Mouse (Mus musculus) heart, embryonic 10.5 days (tissue): Measurements from ENCODE around the gene Jag1. TPM values are rescaled to one million over a fixed set of nuclear protein-coding genes. Genes with fewer than 3 reads are reported as not detected.

Source experiments
- DNase-seq: peaks from one replicate; pipeline ENCODE4 v3.0.0-alpha.2; 2017; ENCODE audit warnings: low spot score
- H3K27ac ChIP-seq: fragments of 300-500 bp; sonication (generic); 2 replicates; pipeline ENCODE4 v1.5.1; 2016; ENCODE audit warnings: mild to moderate bottlenecking
- H3K27me3 ChIP-seq: fragments of 300-500 bp; sonication (generic); 2 replicates; pipeline ENCODE4 v1.6.1; 2016; ENCODE audit warnings: mild to moderate bottlenecking; ENCODE audit not compliant: poor library complexity, insufficient read depth, severe bottlenecking
- H3K36me3 ChIP-seq: fragments of 300-500 bp; sonication (generic); 2 replicates; pipeline ENCODE4 v1.6.1; 2016; ENCODE audit warnings: mild to moderate bottlenecking, moderate library complexity
- H3K4me1 ChIP-seq: fragments of 300-500 bp; sonication (generic); 2 replicates; pipeline ENCODE4 v1.6.1; 2016; ENCODE audit warnings: mild to moderate bottlenecking
- H3K4me3 ChIP-seq: fragments of 300-500 bp; sonication (generic); 2 replicates; pipeline ENCODE4 v1.5.1; 2016; ENCODE audit warnings: mild to moderate bottlenecking, moderate library complexity
- H3K9me3 ChIP-seq: fragments of 300-500 bp; sonication (generic); 2 replicates; pipeline ENCODE4 v1.6.1; 2016; ENCODE audit warnings: mild to moderate bottlenecking, moderate library complexity
- WGBS: fragments of 180-500 bp; shearing (Covaris S2); methylation state at CpG from one replicate; pipeline ENCODE4 v1.1.7; 2016; 5-methylcytosine and 5-hydroxymethylcytosine counted together
- polyA plus RNA-seq: library from polyadenylated mRNA; unstranded; fragments of >200 nt; fragmentation: Nextera tagmentation; extraction: Ambion mirVana; gene quantifications from 2 replicates; pipeline ENCODE4 v1.2.1, GENCODE M21; 2016

The Jag1 gene
- polyA plus RNA-seq, 1 experiment from 2014 or later = 21.6 TPM

DNA sequence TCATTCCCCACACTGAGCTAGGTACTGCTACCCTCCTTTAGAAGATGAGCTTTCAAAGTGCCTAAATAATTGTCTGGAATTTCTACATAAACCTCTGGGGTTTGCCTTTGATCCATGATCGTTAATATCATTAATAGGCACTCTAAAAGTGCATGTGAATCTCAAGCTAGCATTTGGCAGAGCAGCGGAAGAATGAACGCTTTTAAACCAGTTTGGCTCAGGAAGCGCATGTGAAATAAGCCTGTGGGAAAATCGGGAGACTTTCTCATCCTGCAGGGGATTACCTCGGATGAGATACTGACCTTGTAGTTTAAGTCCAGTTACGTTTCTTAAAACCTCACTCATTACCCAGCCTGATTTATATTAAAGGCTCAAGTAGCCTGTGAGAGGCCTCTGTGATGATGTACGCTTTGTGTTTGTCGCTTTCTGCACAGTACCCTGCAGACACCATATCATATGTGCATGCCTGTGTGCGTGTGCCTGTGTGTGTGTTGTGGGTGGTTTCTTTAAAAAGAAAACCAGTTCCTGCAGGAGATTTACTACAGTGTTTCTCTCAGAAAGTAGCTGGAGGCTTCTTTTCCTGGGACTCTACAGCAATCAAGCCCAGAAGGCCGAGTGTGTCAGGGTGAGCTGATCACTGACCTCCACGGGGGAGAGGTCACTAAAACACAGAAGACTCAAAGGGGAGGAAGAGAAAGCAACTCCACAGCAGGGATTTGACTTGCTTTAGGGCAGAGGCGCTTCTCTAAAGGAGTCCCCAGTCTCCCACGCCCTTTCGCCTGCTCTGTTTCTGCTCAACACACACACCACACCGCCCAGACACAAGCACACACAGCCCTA lies 42.8 kb downstream of the Jag1 start:
- 49% methylated on average over 16 of the region's 16 CpGs for WGBS

DNA sequence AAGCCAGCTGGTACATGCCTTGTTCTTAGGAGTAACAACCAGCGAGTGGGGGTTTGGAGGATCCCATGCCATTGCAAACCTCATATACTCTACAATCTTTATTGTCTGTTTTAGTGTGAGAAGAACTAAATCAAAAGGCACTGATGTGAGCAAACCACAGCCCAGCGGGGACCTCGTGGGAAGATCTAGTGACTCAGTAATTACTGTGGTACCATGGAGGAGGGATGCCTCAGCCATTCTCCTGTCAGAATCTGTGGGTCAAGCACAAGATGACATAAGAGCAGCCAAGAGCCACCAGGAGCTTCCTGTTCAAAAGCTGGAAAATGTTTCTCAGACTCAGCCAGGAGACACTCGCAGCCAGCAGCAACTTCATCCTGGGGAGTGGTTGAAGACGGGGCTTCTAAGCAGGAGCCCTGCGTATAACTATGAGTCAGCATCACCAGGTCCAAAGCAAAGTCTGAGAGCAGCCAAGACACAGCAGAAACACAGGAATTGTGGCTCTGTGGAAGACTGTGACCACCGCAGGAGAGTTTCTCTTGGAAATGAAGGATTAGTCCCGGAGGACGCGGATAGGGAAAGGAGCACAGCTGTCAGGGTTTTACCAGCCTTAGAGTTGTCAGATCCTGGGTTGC lies 48.8 kb downstream of the Jag1 start:
- 83% methylated on average over 10 of the region's 10 CpGs for WGBS
- Histone ChIP-seq H3K9me3 (no peaks in the 10 kb centered on the region), H3K27me3 (no peaks in the 10 kb centered on the region), H3K27ac (no peak overlapping the region), H3K4me1 (peaks cover 18% of the 10 kb centered on the region), H3K4me3 (no peak overlapping the region), H3K36me3 (peaks cover 4% of the 10 kb centered on the region; the same call in 1 of the 2 replicates)
- no peak for DNase-seq

More for the DNA sequence above, 42.8 kb downstream of the Jag1 start:
- no peak overlapping the region for H3K4me3 ChIP-seq
- no peaks in the 10 kb centered on the region for H3K36me3 ChIP-seq
- peaks cover 15% of the 10 kb centered on the region for H3K4me1 ChIP-seq
- peak; percentile 58 for DNase-seq
- no peaks in the 10 kb centered on the region for H3K9me3 ChIP-seq
- no peaks in the 10 kb centered on the region for H3K27me3 ChIP-seq
- H3K27ac ChIP-seq = 0 out of 2 replicates have a peak overlapping the region, but pooled peaks have one; percentile 29

DNA sequence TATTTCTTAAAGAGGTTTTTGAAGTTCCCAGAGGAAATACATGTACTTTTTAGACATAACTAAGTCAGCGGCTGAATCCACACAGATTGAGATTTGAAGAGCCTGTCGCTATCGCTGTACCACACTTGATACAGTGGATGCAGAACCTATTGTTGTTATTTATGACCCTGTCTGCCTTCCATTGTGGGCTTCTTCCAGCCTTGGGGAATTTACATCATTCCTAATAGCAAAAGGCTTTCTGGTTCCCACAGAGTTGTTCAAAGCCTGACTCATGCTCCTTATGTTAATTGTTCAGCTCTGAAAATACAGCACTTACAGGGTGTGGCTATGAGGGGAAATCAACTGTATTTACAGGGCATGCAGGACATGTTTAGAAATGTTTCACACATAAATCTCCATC lies 51.9 kb downstream of the Jag1 start:
- no peak overlapping the region for H3K27ac ChIP-seq
- DNase-seq = no peak
- 83% methylated on average over 3 of the region's 3 CpGs for WGBS
- peaks cover 20% of the 10 kb centered on the region for H3K4me1 ChIP-seq
- no peaks in the 10 kb centered on the region for H3K9me3 ChIP-seq
- H3K36me3 ChIP-seq = peaks cover 4% of the 10 kb centered on the region; the same call in 1 of the 2 replicates
- H3K4me3 ChIP-seq = no peak overlapping the region
- H3K27me3 ChIP-seq = no peaks in the 10 kb centered on the region

DNA sequence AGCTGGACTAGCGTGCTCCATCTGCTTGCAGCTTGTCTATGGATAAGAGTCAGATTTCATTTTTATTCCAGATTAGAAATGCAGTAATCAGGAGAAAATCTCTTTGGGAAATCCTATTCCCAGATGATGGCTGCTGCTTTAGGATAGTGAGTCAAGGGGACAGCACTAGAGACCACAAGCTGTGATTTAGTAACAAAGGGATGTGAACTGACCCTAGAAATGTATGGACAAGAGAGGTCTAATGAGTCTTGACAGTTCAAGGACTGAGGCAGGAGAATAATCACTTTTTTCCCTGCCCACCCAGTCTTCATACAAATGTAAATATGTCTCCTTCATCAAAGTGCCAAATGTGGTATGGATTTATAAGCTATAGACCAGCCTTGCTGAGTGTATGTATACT lies 52.6 kb downstream of the Jag1 start:
- peaks cover 4% of the 10 kb centered on the region; the same call in 1 of the 2 replicates for H3K36me3 ChIP-seq
- 87% methylated on average over 1 of the region's 1 CpGs for WGBS

DNA sequence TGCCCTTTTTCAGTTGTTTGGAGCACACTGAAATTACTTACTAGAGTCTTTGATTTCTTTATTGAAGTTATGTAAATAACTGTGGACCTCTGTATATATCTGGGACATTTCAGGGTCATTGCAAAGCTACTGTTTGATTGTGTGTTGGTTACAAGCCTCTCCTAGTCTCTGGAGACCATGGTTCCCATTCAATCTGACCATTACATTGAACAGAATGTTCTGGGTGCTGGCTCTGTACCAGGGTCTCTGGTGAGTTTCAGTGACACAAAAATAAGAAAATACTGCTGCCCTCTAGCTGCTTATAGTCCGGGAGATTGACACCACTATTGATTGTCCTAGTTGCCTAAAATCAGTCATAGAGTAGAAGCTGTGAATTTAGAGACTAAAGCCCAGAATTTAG lies 66.5 kb downstream of the Jag1 start:
- Histone ChIP-seq H3K4me3 (no peak overlapping the region), H3K9me3 (no peaks in the 10 kb centered on the region), H3K4me1 (no peaks in the 10 kb centered on the region), H3K27me3 (no peaks in the 10 kb centered on the region), H3K27ac (no peak overlapping the region), H3K36me3 (no peaks in the 10 kb centered on the region)
- WGBS = 66% methylated on average over 1 of the region's 1 CpGs
- no peak for DNase-seq

More for the DNA sequence above, 52.6 kb downstream of the Jag1 start:
- H3K9me3 ChIP-seq = no peaks in the 10 kb centered on the region
- H3K4me1 ChIP-seq = peaks cover 20% of the 10 kb centered on the region
- H3K27me3 ChIP-seq = no peaks in the 10 kb centered on the region
- no peak for DNase-seq
- H3K27ac ChIP-seq = no peak overlapping the region
- H3K4me3 ChIP-seq = no peak overlapping the region

DNA sequence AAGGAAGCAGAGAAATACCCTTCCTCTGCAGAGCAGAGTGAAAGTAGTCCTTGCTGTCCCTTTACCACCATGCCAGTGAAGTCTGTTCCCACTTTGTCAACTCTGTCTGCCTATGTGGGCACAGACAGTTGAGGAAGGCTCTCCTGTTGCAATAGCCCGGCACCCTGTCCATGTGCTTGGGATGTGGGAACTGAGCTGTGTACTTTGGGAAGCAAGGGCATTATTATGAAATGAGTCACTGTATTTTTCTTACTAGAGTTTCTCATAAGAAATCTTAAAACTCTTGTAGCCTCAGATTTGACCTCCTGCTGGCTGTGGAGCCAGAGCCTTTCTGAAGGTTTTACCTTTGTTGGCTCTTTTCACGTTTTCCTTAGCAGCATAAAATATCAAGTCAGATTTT lies 67.1 kb downstream of the Jag1 start:
- H3K9me3 ChIP-seq = no peaks in the 10 kb centered on the region
- H3K27ac ChIP-seq = no peak overlapping the region
- 73% methylated on average over 2 of the region's 2 CpGs for WGBS
- H3K4me3 ChIP-seq = no peak overlapping the region
- H3K36me3 ChIP-seq = no peaks in the 10 kb centered on the region
- H3K4me1 ChIP-seq = no peaks in the 10 kb centered on the region
- H3K27me3 ChIP-seq = no peaks in the 10 kb centered on the region
- DNase-seq = no peak

DNA sequence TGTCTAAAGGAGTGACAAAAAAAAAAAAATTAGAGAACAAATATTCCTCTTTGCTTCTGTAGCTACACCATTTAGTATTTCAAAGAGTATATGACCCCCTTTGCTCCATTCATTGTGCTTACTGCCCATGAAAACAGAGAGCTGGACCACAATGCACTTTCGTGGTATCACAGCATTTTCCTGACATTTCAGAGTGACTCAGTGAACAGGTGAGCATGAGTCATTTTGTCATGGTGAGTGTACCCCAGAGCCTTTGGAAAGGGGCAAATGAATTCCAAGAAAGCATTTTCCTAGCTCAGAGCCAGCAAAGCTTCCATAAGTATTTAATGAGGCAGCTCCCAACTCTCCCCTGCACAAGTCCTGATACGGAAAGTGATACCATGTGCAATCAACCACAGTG lies 72.3 kb downstream of the Jag1 start:
- 88% methylated on average over 2 of the region's 2 CpGs for WGBS
- Histone ChIP-seq H3K9me3 (no peaks in the 10 kb centered on the region), H3K27ac (no peak overlapping the region), H3K4me1 (no peaks in the 10 kb centered on the region), H3K4me3 (no peak overlapping the region), H3K27me3 (no peaks in the 10 kb centered on the region), H3K36me3 (no peaks in the 10 kb centered on the region)
- no peak for DNase-seq

Other genes with a start within 250 kb of the Jag1 start
- 52.5 and 54.5 TPM in 2 replicates for gene AL731706.2, start 231.0 kb downstream of the Jag1 start, polyA plus RNA-seq
- gene Slx4ip, start 225.4 kb downstream of the Jag1 start, polyA plus RNA-seq = 4.9 and 5.9 TPM in 2 replicates
- 29.2 and 39.2 TPM in 2 replicates for gene AL731706.1, start 225.3 kb downstream of the Jag1 start, polyA plus RNA-seq
- 17.0 and 17.8 TPM in 2 replicates for gene Mkks, start 225.3 kb downstream of the Jag1 start, polyA plus RNA-seq